Mouse (Mus musculus) gastrocnemius, postnatal 10 days (tissue): ENCODE data around the gene Lrrc23. TPM values are rescaled to one million over a fixed set of nuclear protein-coding genes. Genes with fewer than 3 reads are reported as not detected.
"Not testable (repeated sequence)": the region's sequence is repeated elsewhere in the genome, so short reads cannot be mapped to it uniquely, and the experiment has no call there.

ENCODE experiments used
- DNase-seq: peaks from one replicate; pipeline ENCODE4 v3.0.0; 2021; ENCODE audit warnings: mixed read lengths
- long read RNA-seq, 2 experiments: library from polyadenylated mRNA; stranded (forward); transcript quantifications; one replicate each; pipeline ENCODE4 v2.0.0; 2021
- total RNA-seq, 2 experiments: library from RNA; stranded (reverse); gene quantifications; 2 replicates each; pipeline ENCODE4 v1.2.3; 2021

The Lrrc23 gene
- total RNA-seq, result not detected
- long read RNA-seq, experiment 1, result 0 reads
- long read RNA-seq, experiment 2, result 0 reads

- DNase-seq, result peak; percentile 11
Measured at GRCm38 (mm10) chr6:124779222-124779983, at the start of gene Lrrc23. TSS of gene Lrrc23 (minus strand) at chr6:124779727.

GRCm38 (mm10) chr6:124828101-124828592 is 48.6 kb upstream of the Lrrc23 start:
- no peak for DNase-seq

GRCm38 (mm10) chr6:124822049-124822448 is 42.5 kb upstream of the Lrrc23 start:
- no peak for DNase-seq

GRCm38 (mm10) chr6:124820891-124821290 is 41.4 kb upstream of the Lrrc23 start:
- DNase-seq, result no peak

- no peak for DNase-seq
Measured at GRCm38 (mm10) chr6:124817971-124818370, 38.4 kb upstream of the Lrrc23 start.

GRCm38 (mm10) chr6:124817563-124817962 is 38.0 kb upstream of the Lrrc23 start:
- DNase-seq, result no peak

GRCm38 (mm10) chr6:124817125-124817524 is 37.6 kb upstream of the Lrrc23 start:
- DNase-seq, result no peak

GRCm38 (mm10) chr6:124816611-124817010 is 37.1 kb upstream of the Lrrc23 start:
- DNase-seq, result no peak

GRCm38 (mm10) chr6:124814858-124815774 is 35.6 kb upstream of the Lrrc23 start:
- no peak for DNase-seq

- peak; percentile 19 for DNase-seq
Measured at GRCm38 (mm10) chr6:124814448-124814847, 34.9 kb upstream of the Lrrc23 start.

GRCm38 (mm10) chr6:124813933-124814332 is 34.4 kb upstream of the Lrrc23 start, which contains the start of gene Tpi1:
TSS of gene Tpi1 (minus strand) at chr6:124814296.
- DNase-seq, result peak; percentile 87

GRCm38 (mm10) chr6:124813496-124813895 is 34.0 kb upstream of the Lrrc23 start:
- peak; percentile 65 for DNase-seq

GRCm38 (mm10) chr6:124812848-124813247 is 33.3 kb upstream of the Lrrc23 start:
- DNase-seq, result peak; percentile 28

- DNase-seq, result peak; percentile 9
Measured at GRCm38 (mm10) chr6:124811701-124812560, 32.4 kb upstream of the Lrrc23 start.

GRCm38 (mm10) chr6:124811403-124811665 is 31.8 kb upstream of the Lrrc23 start:
- no peak for DNase-seq

GRCm38 (mm10) chr6:124810566-124811402 is 31.3 kb upstream of the Lrrc23 start:
- not testable (repeated sequence) for DNase-seq

- DNase-seq, result peak; percentile 53
Measured at GRCm38 (mm10) chr6:124809775-124810538, 30.4 kb upstream of the Lrrc23 start.

GRCm38 (mm10) chr6:124809052-124809774 is 29.7 kb upstream of the Lrrc23 start:
- peak; percentile 87 for DNase-seq

- peak; percentile 80 for DNase-seq
Measured at GRCm38 (mm10) chr6:124808358-124809012, 29.0 kb upstream of the Lrrc23 start, which contains the start of gene Spsb2. TSS of gene Spsb2 (plus strand) at chr6:124808661.
